Mouse (Mus musculus): Measurements from ENCODE around the gene Errfi1. TPM values are rescaled to one million over a fixed set of nuclear protein-coding genes. Genes with fewer than 3 reads are reported as not detected.

The Errfi1 gene
- total RNA-seq, 2 experiments from 2014 or later: 50.2 to 56.3 TPM

DNA sequence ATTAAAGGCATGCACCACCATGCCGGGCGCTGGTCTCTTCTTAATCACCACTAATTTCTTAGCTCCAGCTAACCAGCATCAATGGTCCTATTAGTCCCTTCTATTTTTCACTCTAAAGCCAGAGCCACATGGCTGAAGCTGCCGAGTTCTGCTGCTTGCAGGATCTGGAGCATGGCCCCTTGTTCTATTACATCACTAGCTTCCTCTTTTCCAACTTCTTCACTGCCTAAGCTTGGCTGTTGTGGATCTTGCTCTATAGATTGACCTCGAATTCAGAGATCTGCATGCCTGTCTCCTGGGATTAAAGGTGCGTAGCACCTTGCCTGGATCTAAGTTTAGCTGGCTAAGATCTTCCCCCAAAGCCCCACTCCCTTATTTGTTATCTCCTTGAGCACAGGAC lies 28.9 kb downstream of the Errfi1 start:
- no peak for DNase-seq

DNA sequence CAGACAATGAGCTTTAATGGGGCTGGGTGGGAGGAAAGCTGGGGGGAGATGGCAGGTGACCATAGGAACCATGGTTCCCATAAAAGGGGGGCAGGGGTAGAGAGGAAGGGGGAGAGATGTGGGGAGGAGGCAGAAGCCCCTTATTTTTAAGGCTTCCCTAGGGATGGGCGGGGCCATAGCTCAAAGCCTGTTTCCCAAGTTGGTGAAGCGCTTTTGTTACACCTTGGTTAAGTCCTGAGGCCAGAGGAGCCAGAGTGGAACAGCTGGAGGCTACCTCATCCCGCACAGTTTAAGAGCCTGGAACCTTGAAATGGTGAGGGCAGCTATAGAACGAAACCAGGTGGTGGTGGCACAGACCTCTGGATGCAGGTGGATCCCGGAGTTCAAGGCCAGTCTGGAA lies 34.2 kb downstream of the Errfi1 start:
- no peak for DNase-seq

DNA sequence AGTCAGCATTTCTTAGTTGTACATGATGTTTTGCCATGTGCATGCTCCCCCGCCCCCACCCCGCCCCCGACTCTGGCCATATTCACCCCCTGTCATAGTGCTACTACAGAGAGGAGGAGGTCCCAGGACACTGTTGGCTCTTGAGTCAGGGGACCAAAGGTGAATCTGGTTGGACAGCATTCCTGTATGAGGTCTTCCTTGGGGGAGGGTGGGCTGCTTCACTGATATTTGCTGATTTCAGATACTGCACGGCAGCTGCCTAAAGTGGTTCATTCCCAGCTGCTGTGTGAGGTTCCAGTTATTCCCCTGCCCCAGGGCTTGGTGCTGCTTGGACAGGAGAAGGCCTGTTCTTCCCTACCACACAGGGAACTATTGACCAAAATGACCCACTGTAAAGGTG lies 34.8 kb downstream of the Errfi1 start:
- DNase-seq: no peak

DNA sequence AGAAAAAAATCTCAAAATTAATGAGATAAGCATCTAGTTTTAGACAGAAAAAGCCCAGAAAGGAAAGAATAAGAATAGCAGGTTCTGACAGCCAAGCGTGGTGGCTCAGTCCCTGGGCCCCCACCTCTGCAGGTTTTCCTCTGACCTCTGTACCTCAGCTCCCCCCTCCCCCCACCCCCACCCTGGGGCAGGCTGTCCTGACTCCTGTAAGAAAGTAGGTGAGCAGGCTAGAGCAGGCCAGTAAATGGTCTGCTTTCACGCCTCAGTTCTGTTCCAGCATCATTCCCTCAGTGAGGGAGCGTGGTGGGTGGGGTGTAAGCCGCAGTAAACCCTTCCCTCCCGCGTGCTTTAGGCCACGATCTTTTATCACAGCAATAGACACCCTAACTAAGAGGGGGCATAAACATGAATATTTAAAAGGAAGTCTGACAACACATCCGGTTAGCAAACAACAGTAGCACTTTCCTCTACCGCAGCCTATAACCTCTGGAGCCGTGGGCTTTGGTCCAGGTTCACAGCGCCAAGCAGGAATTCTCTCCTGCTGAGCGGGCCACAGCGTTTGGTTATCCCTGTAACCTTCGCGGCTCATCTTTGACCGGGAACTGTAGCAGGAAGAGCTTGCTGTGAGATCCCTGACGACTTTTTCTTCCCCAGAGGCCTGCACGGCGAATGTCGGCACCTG lies 35.7 kb downstream of the Errfi1 start:
- no peak for DNase-seq

DNA sequence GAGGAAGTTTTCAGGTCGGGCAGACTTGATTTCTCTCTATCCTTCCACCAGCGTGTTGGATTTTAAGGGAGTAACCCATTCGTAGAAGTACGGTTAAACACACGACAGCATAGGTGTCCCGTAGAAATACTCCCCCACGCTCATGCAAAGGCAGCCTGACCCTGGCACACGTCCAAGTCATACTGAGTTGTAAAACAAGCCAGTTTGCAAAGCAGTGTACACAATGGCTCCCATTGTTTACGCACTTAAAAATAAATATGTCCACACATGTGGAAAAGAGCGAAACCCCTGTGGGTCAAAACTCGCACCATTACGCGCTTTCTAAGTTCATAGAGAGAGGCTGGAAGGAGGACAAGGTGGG lies 36.2 kb downstream of the Errfi1 start:
- no peak for DNase-seq

DNA sequence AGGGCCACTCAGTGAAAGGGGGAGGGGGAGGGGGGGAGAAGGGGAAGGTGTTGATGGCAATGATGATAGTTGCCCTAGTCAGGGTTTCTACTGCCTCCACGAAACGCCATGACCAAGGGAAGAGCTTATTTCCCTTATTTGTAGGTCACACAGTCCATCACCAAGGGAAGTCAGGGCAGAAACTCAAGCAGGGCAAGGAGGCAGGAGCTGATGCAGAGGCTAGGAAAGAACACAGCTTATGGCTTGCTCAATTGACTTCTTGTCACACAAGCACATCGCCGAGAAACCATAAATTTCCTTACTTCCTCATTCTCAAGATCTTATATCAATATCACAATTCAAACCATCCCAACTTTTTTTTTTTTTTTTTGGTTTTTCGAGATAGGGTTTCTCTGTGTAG lies 37.6 kb downstream of the Errfi1 start:
- no peak for DNase-seq

DNA sequence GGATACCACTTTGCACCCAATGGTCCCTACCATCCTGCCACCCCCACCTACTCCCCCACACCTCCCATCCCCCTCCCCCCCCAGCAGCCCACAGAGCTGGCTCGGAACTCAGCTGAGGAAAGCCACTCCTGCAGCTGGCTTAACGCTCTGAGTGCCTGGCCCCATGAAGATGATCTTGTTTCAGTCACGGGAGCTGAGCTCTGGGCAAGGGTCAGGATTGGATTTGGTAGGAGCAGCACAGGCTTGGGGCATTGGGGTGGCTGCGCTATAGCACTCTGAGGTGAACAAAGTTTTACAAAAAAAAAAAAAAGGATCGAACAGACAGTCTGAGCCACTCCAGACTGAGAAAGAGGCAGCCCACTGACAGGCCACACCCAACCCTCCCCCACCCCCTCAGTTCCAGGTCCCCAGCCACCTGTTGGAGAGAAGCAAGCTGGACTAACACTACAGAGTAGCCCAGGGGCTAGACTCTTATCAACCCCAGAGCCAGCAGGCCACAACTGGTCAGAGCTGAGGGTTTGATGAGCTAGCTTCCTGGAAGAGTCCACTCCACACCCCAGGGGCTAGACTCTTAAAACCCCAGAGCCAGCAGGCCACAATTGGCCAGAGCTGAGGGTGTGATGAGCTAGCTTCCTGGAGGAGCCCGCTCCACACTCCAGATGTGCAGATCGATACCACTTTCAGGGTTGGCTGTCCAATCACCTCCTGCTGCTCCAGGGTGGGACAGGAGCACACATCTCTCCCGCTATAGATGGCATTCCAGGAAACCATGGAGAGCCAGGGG lies 41.2 kb downstream of the Errfi1 start:
- DNase-seq: no peak

DNA sequence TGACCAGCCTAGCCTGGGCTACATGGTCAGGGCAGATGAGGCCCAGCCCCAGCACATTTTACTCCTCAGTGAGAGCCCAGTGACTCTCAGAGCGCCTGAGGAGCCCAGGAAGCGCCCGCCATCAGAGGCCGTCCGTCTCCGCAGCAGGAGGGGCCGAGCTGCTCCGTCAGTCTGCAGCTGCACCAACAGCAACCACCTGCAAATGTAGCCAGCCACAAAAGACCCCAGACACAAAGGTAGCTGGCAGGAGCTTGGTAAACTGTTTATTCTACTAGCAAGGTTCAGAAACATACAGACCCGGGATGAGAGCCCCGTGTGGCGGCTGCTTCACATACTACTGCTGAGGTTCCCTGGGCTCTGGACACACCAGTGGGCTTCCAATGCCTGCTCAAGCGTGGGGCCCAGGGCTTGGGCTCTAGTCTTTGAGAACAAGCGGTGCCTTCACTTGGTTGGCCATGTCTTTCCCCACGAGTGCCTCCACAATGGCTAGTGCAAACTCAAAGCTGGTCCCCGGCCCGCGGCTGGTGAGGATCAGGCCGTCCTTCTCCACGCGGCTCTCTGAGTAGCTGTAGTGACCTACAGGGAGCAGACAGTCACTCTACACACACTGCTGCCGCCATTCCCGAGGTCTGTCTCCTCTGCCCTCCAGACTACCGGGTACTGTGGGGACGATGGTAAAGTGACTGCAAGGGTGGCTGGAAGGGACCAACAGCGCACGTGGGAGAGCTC lies 43.3 kb downstream of the Errfi1 start:
- no peak for DNase-seq

DNA sequence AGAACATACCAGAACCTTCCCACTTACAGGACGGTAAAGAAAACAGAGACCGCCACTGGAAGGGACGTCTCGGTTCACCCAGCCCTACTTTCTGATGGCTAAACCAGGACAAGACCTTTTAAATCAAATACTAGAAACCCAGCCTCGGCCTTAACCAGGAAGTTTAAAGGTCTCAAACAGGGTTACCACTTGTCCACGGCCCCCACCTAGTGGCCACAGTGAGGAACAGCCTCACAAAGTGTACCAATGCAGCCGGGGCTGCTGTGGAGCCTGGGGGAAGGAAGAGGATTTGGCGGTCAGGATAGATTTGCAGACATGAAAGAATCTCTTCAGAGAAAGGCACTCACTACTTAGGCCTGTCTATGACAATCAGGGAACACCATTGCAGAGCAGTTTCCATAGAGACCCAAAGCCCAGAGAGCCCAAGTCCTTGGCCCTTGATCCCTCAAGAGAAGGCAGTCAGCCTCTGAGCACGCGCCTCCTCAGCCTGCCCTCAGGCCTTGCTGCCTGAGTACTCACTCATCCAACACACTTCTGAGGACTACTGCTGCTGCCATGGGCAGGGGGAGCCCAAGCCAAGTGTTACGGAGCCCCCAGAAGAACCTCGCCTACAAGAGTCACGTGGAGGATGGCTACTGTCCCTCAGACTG lies 45.1 kb downstream of the Errfi1 start:
- peak; percentile 47 to 63 for DNase-seq

DNA sequence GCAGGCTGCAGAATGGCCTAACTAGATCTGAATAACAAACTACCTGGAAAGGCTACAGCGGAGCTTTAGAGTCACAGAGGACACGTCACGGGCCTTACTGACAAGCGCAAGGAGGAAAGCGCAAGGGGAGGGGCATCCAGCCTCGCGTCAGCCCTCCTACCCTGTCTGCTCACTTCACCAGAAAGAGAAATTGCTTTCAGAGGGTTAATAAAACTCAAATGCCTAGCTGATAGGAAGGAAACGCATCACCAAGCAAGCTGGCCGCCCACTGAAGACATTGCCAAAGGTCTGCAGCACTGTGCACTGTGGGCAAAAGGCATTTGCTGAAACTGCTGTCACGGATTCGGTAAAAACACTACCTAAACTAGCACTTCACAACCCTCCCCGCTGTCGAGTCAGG lies 46.8 kb downstream of the Errfi1 start:
- no peak for DNase-seq

DNA sequence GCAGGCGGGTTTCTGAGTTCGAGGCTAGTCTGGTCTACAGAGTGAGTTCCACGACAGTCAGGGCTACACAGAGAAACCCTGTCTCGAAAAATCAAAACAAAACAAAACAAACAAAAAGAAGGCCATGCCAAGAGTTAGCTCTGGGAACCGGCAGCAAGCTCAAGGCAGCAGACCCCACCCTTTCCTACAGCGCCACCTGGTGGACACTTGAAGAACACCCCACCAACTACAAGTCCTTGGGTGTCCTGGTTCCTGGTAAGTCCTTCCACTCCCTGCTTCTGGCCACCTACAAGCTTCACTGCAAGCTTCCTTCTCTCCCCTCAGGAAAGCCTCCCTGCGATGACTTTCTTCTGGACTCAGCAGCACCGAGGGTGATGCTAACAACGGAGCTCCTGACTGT lies 47.9 kb downstream of the Errfi1 start:
- peak; percentile 73 to 74 for DNase-seq

DNA sequence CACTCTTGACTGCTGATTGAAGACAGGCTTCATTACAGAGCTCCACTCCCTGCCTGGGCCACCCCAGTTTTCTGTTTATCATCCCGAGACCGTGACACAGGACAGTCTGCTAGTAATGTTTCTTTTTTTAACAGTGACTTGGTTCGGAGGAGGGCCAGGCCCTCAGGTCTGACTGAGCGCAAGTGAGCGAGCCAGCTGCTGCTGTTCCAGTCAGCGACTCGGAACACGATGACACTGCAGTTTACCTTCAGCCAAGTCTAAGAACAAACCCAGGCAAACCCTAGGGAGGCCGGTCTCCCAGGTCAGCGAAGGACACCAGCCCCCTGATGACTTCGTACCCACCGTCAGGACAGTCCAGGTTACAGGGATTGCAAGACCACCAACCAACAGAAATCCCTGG lies 48.3 kb downstream of the Errfi1 start:
- no peak for DNase-seq

DNA sequence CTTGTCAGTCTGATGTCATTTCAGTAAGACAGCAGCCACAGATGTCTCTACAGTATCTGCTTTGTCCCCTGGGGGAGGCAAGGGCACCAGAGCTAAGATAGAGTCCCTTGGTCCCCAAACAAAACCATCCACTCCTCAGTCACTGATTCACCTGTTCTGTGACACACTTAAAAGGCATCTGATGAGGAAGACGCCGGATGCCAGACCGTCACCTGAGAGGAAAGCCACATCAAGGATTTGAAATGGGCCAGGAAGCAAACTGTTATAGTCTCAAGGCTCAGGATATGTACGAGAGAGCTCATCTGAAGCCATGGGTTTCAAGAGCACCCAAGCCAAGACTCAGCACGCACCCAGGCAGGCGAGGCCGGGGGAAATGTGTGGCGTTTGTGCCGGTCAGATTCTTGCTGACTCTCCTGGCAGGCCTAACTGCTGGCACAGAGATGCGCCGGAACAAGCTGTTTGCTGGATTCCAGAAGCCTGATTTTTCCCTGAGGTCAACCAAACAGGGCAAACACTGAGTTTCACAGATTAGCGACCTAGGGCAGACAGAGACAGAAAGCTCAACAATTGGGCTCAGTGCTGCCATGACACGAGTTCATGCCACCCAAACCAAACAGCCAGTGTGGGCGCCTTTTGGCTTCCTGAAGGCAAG lies 49.5 kb downstream of the Errfi1 start:
- no peak for DNase-seq

DNA sequence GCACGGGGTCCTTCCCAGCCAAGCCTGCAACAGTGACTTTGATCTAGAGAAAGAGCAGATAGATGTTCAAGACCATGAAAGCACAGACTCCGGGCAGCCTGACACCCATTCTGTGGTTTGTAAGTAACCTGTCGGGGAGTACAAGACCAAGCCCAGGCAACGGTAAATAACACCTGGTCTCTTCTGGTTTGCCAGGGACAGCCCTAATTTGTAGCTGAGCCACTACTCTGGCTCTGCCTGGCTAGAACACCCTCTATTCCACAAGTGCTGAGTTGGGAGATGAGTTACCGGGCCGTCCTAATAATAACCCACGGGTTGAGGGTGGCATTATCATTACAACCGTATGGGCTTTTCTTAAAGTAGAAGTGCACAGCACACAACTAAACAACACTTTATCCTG lies 53.4 kb downstream of the Errfi1 start:
- DNase-seq: no peak

DNA sequence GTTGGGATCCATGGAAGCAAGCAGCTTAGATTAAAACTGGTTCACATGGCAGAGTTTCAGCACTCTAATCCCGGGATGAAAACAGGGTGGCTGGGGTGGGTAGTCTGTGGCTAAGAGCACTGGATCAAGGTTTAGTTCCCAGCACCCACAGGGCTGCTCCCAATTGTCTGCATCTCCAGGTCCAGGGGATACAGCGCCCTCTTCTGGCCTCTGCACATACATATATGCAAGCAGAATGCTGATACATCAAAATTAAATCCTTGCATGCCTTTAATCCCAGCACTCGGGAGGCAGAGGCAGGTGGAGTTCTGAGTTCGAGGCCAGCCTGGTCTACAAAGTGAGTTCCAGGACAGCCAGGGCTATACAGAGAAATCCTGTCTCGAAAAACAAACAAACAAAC lies 54.8 kb downstream of the Errfi1 start:
- peak in 1 of 2 experiments; percentile 26 for DNase-seq

DNA sequence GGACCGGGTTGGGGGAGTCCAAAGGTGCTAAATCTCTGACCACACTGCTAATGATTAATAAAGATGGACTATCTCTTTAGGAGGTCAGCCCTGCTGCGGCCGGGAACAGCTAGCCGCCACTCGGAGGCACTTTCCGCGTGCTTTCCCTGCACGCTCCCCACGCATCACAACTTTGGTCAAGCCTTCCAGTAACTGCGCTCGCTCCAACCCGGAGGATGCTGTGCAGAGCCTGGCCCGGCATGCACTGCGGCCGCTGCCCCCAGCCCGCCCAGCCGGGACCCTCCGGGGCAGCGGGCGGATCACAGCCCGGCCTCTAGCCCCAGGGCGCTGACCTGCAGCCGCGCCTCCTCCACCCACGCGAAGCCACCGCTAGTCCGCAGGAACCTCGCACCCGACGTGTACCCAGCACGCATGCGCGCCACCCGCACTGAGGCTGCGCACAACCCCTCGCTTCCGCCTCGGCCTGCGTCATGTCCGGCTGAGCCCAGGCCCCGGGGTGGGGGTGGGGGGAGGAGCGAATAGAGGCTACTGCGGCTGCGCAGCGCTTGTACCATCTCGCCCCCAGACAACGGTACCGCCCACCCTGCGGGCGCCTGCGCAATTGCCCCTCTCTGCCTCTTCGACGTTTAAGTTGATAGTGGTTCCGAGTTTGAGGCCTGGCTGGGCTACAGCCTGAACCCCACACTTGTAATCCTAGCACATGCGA lies 55.9 kb downstream of the Errfi1 start:
- DNase-seq: peak; percentile 98 to 99

DNA sequence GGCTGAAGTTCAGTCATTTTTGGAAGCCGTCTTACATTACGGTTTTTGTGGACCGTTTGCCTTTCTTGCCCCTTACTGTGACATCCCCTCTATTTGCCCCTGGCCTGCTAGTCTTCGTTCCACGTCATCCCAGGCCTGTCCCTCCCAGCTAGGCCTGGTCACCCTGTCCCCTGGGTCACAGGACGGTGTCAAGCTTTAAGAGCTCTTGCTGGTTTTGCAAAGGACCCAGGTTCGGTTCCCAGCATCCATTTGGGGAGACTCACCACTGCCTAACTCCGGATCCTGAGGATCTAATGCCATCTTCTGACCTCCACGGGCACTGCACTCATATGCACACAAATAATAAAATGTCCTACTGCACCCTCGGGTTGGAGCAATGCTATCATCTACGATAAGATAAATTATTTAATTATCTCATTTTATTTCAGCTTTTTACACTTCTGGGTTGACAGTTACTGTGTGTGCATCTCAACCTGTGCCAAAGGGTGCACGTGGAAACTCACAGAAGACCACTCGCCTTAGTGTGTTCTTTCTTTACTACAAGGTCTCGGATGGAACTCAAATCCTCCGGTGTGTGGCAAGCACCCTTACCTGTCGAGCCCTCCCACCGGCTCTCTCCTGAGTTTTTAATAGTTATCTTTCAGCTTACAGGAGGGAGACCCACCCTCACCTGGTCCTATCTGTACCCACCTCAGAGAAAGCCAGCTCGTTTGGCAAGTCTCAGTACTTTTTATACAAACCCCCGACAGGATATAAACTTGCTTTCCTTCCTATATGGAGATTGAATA lies 56.6 kb downstream of the Errfi1 start:
- DNase-seq: no peak

DNA sequence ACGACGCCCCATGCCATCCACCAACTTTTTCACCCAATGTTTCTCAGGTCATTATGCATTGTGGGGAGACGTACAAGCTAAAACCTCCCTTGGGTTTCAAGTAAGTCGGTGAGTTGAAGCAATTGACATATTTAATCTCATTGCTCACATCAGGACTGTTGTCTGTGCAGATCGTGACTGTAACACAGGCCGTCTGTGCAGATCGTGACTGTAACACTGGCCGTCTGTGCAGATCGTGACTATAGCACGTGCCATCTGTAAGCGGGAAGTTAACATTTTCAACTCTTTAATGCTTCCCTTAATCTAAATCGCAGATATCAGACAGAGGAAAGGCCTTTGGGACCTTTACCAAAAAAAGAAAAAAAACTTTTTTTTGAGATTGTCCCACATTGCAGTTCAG lies 60.0 kb downstream of the Errfi1 start:
- no peak for DNase-seq

DNA sequence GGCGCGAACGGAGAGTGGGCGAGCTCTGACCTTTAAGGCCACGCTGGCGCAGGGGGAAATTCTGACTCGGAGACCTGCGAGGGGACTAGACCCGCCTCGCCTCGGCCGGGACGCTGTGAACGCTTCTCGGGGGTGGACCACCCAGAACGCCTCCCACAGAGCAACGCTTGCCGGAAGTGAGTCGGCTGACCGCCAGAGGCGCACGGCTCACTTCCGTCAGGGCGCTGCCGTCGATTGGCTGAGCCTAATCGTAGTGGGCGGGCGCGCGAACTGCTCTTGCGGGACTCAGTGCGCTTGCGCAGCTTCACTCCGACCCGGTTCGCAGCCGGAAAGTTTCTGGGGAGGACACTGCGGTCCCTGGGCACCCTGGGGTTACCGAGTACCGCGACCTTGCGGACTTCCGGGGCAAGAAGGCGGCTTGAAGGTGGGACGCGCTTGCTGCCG lies 60.6 kb downstream of the Errfi1 start, which contains the start of the genes Park7 and Tnfrsf9:
Gene Park7 (minus strand): TSS at position 148 of the 444 bp plus-strand sequence.
Gene Tnfrsf9 (plus strand): TSS at position 273 of the 444 bp plus-strand sequence.
- DNase-seq: peak; percentile 91 to 95

DNA sequence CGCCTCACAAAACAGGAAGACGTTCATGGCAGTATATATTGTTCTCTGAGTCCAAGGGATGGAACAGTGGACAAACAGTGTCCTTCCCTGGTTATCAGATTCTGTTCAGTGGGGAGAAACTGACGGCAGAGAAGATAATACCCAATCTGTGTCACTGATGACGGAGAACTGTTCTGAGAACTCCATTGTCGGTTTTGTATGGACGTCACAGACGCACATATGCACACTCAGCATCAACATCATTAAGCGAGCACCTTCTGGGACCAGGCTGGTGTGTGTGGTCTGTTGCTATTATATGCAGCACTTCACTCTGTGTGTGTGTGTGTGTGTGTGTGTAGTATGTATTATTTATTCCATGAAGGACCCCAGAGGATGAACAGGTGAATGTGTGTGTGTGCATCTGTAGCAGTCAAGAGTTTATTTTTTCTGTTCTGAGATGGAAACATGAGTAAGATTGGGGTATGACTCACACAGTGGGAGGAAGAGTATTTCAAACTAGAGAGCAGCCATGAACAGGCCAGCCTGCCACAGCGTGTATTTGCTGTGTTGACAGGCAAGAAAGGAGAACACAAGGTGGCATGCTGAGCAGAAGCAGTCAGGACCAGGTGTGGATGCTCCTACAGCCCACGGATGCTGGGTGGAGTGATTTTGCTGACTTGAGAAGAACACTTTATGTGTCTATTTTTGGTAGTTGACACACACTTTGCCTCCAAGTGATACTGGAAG lies 61.6 kb downstream of the Errfi1 start:
- DNase-seq: no peak

Data from layer of hippocampus, postnatal 36 days (tissue).